Mouse (Mus musculus) liver, adult 2 months (tissue): Measurements from ENCODE around the gene Itgav. TPM values are rescaled to one million over a fixed set of nuclear protein-coding genes. Genes with fewer than 3 reads are reported as not detected.
"Not testable (repeated sequence)": the region's sequence is repeated elsewhere in the genome, so short reads cannot be mapped to it uniquely, and the experiment has no call there.

ENCODE experiments used
- DNase-seq: peaks from one replicate; pipeline ENCODE4 v3.0.0-alpha.2; 2011; ENCODE audit warnings: low read depth, low spot score; ENCODE audit errors: extremely low read depth
- H3K27ac ChIP-seq: fragments of 200-500 bp; replicated peaks from 2 replicates; pipeline ENCODE4 v1.5.1; 2012; ENCODE audit warnings: low read depth, mild to moderate bottlenecking, control low read depth, inconsistent platforms, low read length; ENCODE audit not compliant: insufficient read depth
- H3K27me3 ChIP-seq: fragments of 200-500 bp; 2 replicates; pipeline ENCODE4 v1.6.1; 2012; ENCODE audit warnings: mild to moderate bottlenecking, moderate library complexity, low read length, inconsistent platforms; ENCODE audit not compliant: control insufficient read depth, insufficient read depth
- H3K36me3 ChIP-seq: fragments of 200-500 bp; 2 replicates; pipeline ENCODE4 v1.6.1; 2012; ENCODE audit warnings: low read length, inconsistent platforms; ENCODE audit not compliant: control insufficient read depth, insufficient read depth
- H3K4me1 ChIP-seq: fragments of 200-500 bp; 2 replicates; pipeline ENCODE4 v1.6.1; 2011; ENCODE audit warnings: low read length; ENCODE audit not compliant: control insufficient read depth, insufficient read depth
- H3K4me3 ChIP-seq: fragments of 200-500 bp; 2 replicates; pipeline ENCODE4 v1.5.1; 2011; ENCODE audit warnings: low read depth, mild to moderate bottlenecking, control low read depth, low read length, moderate library complexity; ENCODE audit not compliant: insufficient read depth
- H3K79me2 ChIP-seq: fragments of 200-500 bp; 2 replicates; pipeline ENCODE4 v1.6.1; 2012; ENCODE audit warnings: inconsistent platforms, mild to moderate bottlenecking, low read length, moderate library complexity; ENCODE audit not compliant: control insufficient read depth, insufficient read depth
- H3K9ac ChIP-seq: fragments of 200-500 bp; 2 replicates; pipeline ENCODE4 v1.6.1; 2012; ENCODE audit warnings: low read depth, mild to moderate bottlenecking, control low read depth, inconsistent platforms, low read length
- CTCF ChIP-seq: fragments of 200-500 bp; IDR thresholded peaks from 2 replicates; pipeline ENCODE4 v1.5.1; 2011; ENCODE audit warnings: low read depth, low read length, control low read depth
- POLR2A ChIP-seq: fragments of 200-500 bp; IDR thresholded peaks from 2 replicates; pipeline ENCODE4 v1.6.1; 2011; ENCODE audit warnings: low read length, control low read depth; ENCODE audit not compliant: insufficient read depth; ENCODE audit errors: extremely low read depth
- WGBS: fragments of 180-500 bp; shearing (Covaris S2); methylation state at CpG from one replicate; pipeline ENCODE4 v1.1.7; 2018; 5-methylcytosine and 5-hydroxymethylcytosine counted together
- polyA plus RNA-seq: library from polyadenylated mRNA; depleted of rRNA; stranded (reverse); fragments of >200 nt; gene quantifications from 2 replicates; pipeline ENCODE4 v1.2.3, GENCODE M21; 2012
- total RNA-seq: library from RNA; depleted of rRNA; stranded (reverse); fragments of >200 nt; gene quantifications from 2 replicates; pipeline ENCODE4 v1.2.3, GENCODE M21; 2014

Gene Itgav
- total and polyA plus RNA-seq, 2 experiments: 15.8 to 29.6 TPM

- Histone ChIP-seq H3K4me3 (no peak overlapping the region), H3K27ac (no peak overlapping the region), H3K27me3 (no peaks in the 10 kb centered on the region), H3K4me1 (no peaks in the 10 kb centered on the region), H3K36me3 (no peaks in the 10 kb centered on the region), H3K79me2 (no peaks in the 10 kb centered on the region), H3K9ac (no peak overlapping the region)
- no peak for TF ChIP-seq CTCF
- TF ChIP-seq POLR2A: no peak
- no peak for DNase-seq
- WGBS: 86% methylated on average over 7 of the region's 7 CpGs
Measured at GRCm38 (mm10) chr2:83702411-83702810, 21.8 kb upstream of the Itgav start.

- H3K27me3 ChIP-seq: no peaks in the 10 kb centered on the region
Measured at GRCm38 (mm10) chr2:83705580-83706158, 18.5 kb upstream of the Itgav start.

GRCm38 (mm10) chr2:83709896-83710524, 14.2 kb upstream of the Itgav start:
- Histone ChIP-seq H3K79me2 (no peaks in the 10 kb centered on the region), H3K4me1 (peaks cover 3% of the 10 kb centered on the region), H3K27me3 (no peaks in the 10 kb centered on the region), H3K9ac (0 out of 2 replicates have a peak overlapping the region, but pooled peaks have one; percentile 57), H3K4me3 (no peak overlapping the region), H3K27ac (peak overlapping the region; percentile 61), H3K36me3 (no peaks in the 10 kb centered on the region)
- 18% methylated on average over 11 of the region's 11 CpGs for WGBS
- TF ChIP-seq POLR2A: no peak
- no peak for TF ChIP-seq CTCF
- peak; percentile 74 for DNase-seq

More at GRCm38 (mm10) chr2:83705580-83706158, 18.5 kb upstream of the Itgav start:
- Histone ChIP-seq H3K9ac (no peak overlapping the region), H3K4me3 (no peak overlapping the region), H3K27ac (no peak overlapping the region), H3K4me1 (peaks cover 3% of the 10 kb centered on the region), H3K36me3 (no peaks in the 10 kb centered on the region), H3K79me2 (no peaks in the 10 kb centered on the region)
- 72% methylated on average over 9 of the region's 9 CpGs for WGBS
- TF ChIP-seq CTCF (no peak), POLR2A (no peak)
- no peak for DNase-seq

- not testable (repeated sequence) for H3K4me1 ChIP-seq, H3K27ac ChIP-seq, DNase-seq, H3K4me3 ChIP-seq, H3K79me2 ChIP-seq, H3K9ac ChIP-seq, H3K27me3 ChIP-seq, H3K36me3 ChIP-seq
- WGBS: 72% methylated on average over 7 of the region's 7 CpGs
Measured at GRCm38 (mm10) chr2:83713281-83713680, 10.9 kb upstream of the Itgav start.

GRCm38 (mm10) chr2:83713946-83714345, 10.3 kb upstream of the Itgav start:
- Histone ChIP-seq H3K4me3 (no peak overlapping the region), H3K27ac (no peak overlapping the region), H3K27me3 (no peaks in the 10 kb centered on the region), H3K4me1 (peaks cover 3% of the 10 kb centered on the region), H3K9ac (no peak overlapping the region), H3K79me2 (no peaks in the 10 kb centered on the region), H3K36me3 (no peaks in the 10 kb centered on the region)
- 90% methylated on average over 5 of the region's 5 CpGs for WGBS
- TF ChIP-seq CTCF (no peak), POLR2A (no peak)
- no peak for DNase-seq

GRCm38 (mm10) chr2:83714783-83715182, 9.4 kb upstream of the Itgav start:
- Histone ChIP-seq H3K4me1 (peaks cover 2% of the 10 kb centered on the region), H3K27me3 (no peaks in the 10 kb centered on the region), H3K79me2 (no peaks in the 10 kb centered on the region), H3K9ac (no peak overlapping the region), H3K27ac (no peak overlapping the region), H3K4me3 (no peak overlapping the region), H3K36me3 (no peaks in the 10 kb centered on the region)
- TF ChIP-seq CTCF (no peak), POLR2A (no peak)
- DNase-seq: peak; percentile 47
- whole genome bisulfite sequencing: 71% methylated on average over 6 of the region's 6 CpGs
